In the genomic region with DNA sequence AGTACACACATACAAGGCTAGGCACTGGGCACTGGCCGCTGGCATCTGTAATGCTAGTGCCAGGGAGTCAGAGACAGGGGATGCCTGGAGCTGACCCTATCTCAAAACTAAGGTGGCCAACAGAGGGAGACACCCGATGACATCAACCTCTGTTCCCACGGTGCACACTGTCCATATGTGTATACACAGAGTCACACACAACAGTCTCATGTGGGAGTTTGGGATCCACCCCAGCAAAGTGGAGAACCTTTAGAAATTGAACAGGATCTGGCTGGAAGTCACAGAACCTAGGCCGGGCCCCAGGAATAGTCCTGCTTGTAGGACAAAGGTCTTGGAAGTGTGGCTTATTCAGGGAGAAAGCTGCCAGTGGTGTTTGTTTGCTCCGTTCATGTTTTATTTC, we compare ENCODE assay signal across 15 mouse cellular contexts. TPM values are rescaled to one million over a fixed set of nuclear protein-coding genes. Genes with fewer than 3 reads are reported as not detected.
DNase-seq lines count a peak whose midpoint lies in the region; ATAC-seq and TF ChIP-seq lines count a peak whose summit lies in the region.
"Had no signal": no experiment of that assay in that cellular context is flagged by ENCODE, and none has a peak within 500 bp of the region (broad histone marks: within the 10 kb centered on the region; RNA-seq: fewer than 3 reads in every experiment).

No protein-coding gene starts in this region.

- TF ChIP-seq CTCF in kidney, adult 2 months (conservative IDR thresholded peaks at IDR 0.05; ENCODE audit: insufficient read depth, insufficient read length, low read depth, low read length): no peak

- peaks cover 34% of the 10 kb centered on the region for H3K4me1 ChIP-seq in forebrain, embryonic 16.5 days (replicated peaks; ENCODE audit: control insufficient read depth, insufficient read depth, low read length)
- H3K4me1 ChIP-seq in forebrain, embryonic 11.5 days (replicated peaks; ENCODE audit: control insufficient read depth, insufficient read depth, low read length): peaks cover 7% of the 10 kb centered on the region; the same call in 1 of the 2 replicates
- peaks cover 39% of the 10 kb centered on the region for H3K4me1 ChIP-seq in midbrain, embryonic 10.5 days
- H3K4me1 ChIP-seq in midbrain, embryonic 16.5 days (ENCODE audit: control insufficient read depth, insufficient read depth, low read length): peaks cover 28% of the 10 kb centered on the region
- peaks cover 40% of the 10 kb centered on the region for H3K4me1 ChIP-seq in neural tube, embryonic 15.5 days
- H3K4me1 ChIP-seq in kidney, adult 2 months (ENCODE audit: control insufficient read depth, insufficient read depth, low read length): no peaks in the 10 kb centered on the region
- H3K4me1 ChIP-seq: lung, embryonic 15.5 days had no signal

- H3K4me2 ChIP-seq in forebrain, embryonic 16.5 days (ENCODE audit: low read length): peak overlapping the region; percentile 37
- no peak overlapping the region for H3K4me2 ChIP-seq in forebrain, embryonic 11.5 days (ENCODE audit: low read depth, low read length, severe bottlenecking)
- no peak overlapping the region for H3K4me2 ChIP-seq in midbrain, embryonic 16.5 days (ENCODE audit: low read length)
- H3K4me2 ChIP-seq in neural tube, embryonic 15.5 days: no peak overlapping the region; the same call in 1 of the 2 replicates
- H3K4me2 ChIP-seq: heart, embryonic 13.5 days; liver, embryonic 12.5 days; lung, embryonic 15.5 days had no signal

- H3K9me3 ChIP-seq in forebrain, embryonic 16.5 days (ENCODE audit: control insufficient read depth, low read length): no peaks in the 10 kb centered on the region
- no peaks in the 10 kb centered on the region for H3K9me3 ChIP-seq in forebrain, embryonic 11.5 days (ENCODE audit: control insufficient read depth, low read length)
- H3K9me3 ChIP-seq in midbrain, embryonic 10.5 days (replicated peaks): no peaks in the 10 kb centered on the region
- no peaks in the 10 kb centered on the region for H3K9me3 ChIP-seq in midbrain, embryonic 16.5 days (replicated peaks; ENCODE audit: control insufficient read depth, low read length, poor library complexity, severe bottlenecking)
- no peaks in the 10 kb centered on the region for H3K9me3 ChIP-seq in neural tube, embryonic 15.5 days (replicated peaks)
- H3K9me3 ChIP-seq: heart, embryonic 13.5 days; liver, embryonic 12.5 days; lung, embryonic 15.5 days had no signal

- H3K4me3 ChIP-seq in forebrain, embryonic 16.5 days (replicated peaks; ENCODE audit: low read length): no peak overlapping the region
- no peak overlapping the region for H3K4me3 ChIP-seq in forebrain, embryonic 11.5 days (ENCODE audit: low read depth, low read length)
- H3K4me3 ChIP-seq in midbrain, embryonic 10.5 days: peak overlapping the region; percentile 7; the same call in 1 of the 2 replicates
- H3K4me3 ChIP-seq in midbrain, embryonic 16.5 days (ENCODE audit: low read depth, low read length): no peak overlapping the region
- H3K4me3 ChIP-seq in neural tube, embryonic 15.5 days (replicated peaks): no peak overlapping the region
- no peak overlapping the region for H3K4me3 ChIP-seq in kidney, adult 2 months (ENCODE audit: insufficient read depth, low read depth, low read length)
- H3K4me3 ChIP-seq: heart, embryonic 13.5 days; liver, embryonic 12.5 days; lung, embryonic 15.5 days had no signal

- WGBS in forebrain, embryonic 16.5 days: 87% methylated on average over 5 of the region's 5 CpGs
- 92% methylated on average over 5 of the region's 5 CpGs for WGBS in forebrain, embryonic 11.5 days
- 94% methylated on average over 5 of the region's 5 CpGs for WGBS in midbrain, embryonic 10.5 days
- WGBS in midbrain, embryonic 16.5 days: 91% methylated on average over 5 of the region's 5 CpGs
- WGBS in neural tube, embryonic 15.5 days: 91% methylated on average over 5 of the region's 5 CpGs
- WGBS in kidney, adult 2 months: 82% methylated on average over 5 of the region's 5 CpGs

- TF ChIP-seq POLR2A in kidney, adult 2 months (IDR thresholded peaks at IDR 0.05; ENCODE audit: low read depth, low read length): no peak

- ATAC-seq in forebrain, embryonic 16.5 days: no peak
- ATAC-seq in forebrain, embryonic 11.5 days (replicated peaks; ENCODE audit: low FRiP score): no peak
- no peak for ATAC-seq in midbrain, embryonic 16.5 days
- no peak for ATAC-seq in neural tube, embryonic 15.5 days (ENCODE audit: low FRiP score)
- ATAC-seq: liver, embryonic 12.5 days had no signal

- no peaks in the 10 kb centered on the region for H3K27me3 ChIP-seq in forebrain, embryonic 16.5 days (replicated peaks; ENCODE audit: control insufficient read depth, insufficient read depth, low read length)
- H3K27me3 ChIP-seq in forebrain, embryonic 11.5 days (ENCODE audit: control insufficient read depth, insufficient read depth, low read length): no peaks in the 10 kb centered on the region
- no peaks in the 10 kb centered on the region for H3K27me3 ChIP-seq in midbrain, embryonic 10.5 days (ENCODE audit: low read depth, poor library complexity, severe bottlenecking)
- H3K27me3 ChIP-seq in midbrain, embryonic 16.5 days (ENCODE audit: control insufficient read depth, insufficient read depth, low read depth, low read length): no peaks in the 10 kb centered on the region
- no peaks in the 10 kb centered on the region for H3K27me3 ChIP-seq in neural tube, embryonic 15.5 days (replicated peaks)
- H3K27me3 ChIP-seq in kidney, adult 2 months (replicated peaks; ENCODE audit: control insufficient read depth, insufficient read depth, low read length): no peaks in the 10 kb centered on the region
- H3K27me3 ChIP-seq: heart, embryonic 13.5 days; lung, embryonic 15.5 days had no signal

- no peak for DNase-seq in forebrain, embryonic 11.5 days (ENCODE audit: low spot score)
- DNase-seq in midbrain, embryonic 10.5 days (ENCODE audit: low spot score): no peak
- peak; percentile 71 for DNase-seq in cerebellum, adult 9-10 months
- DNase-seq in kidney, adult 2 months: no peak
- DNase-seq: adrenal gland, postnatal 25 days; retina, postnatal 1 day; thymus, adult 2 months had no signal

- H3K27ac ChIP-seq in forebrain, embryonic 16.5 days (ENCODE audit: low read length): no peak overlapping the region
- no peak overlapping the region for H3K27ac ChIP-seq in forebrain, embryonic 11.5 days (ENCODE audit: low read depth, low read length)
- no peak overlapping the region for H3K27ac ChIP-seq in midbrain, embryonic 10.5 days (replicated peaks)
- no peak overlapping the region for H3K27ac ChIP-seq in midbrain, embryonic 16.5 days (ENCODE audit: low read length)
- no peak overlapping the region for H3K27ac ChIP-seq in neural tube, embryonic 15.5 days (replicated peaks)
- H3K27ac ChIP-seq in kidney, adult 2 months (ENCODE audit: insufficient read depth, low read depth, low read length): no peak overlapping the region
- H3K27ac ChIP-seq: heart, embryonic 13.5 days; liver, embryonic 12.5 days; lung, embryonic 15.5 days; macrophage had no signal

- peaks cover 30% of the 10 kb centered on the region for H3K36me3 ChIP-seq in forebrain, embryonic 16.5 days (ENCODE audit: control insufficient read depth, insufficient read depth)
- H3K36me3 ChIP-seq in forebrain, embryonic 11.5 days (ENCODE audit: control insufficient read depth, insufficient read depth, low read length): peaks cover 11% of the 10 kb centered on the region
- H3K36me3 ChIP-seq in midbrain, embryonic 10.5 days: peaks cover 67% of the 10 kb centered on the region
- peaks cover 32% of the 10 kb centered on the region for H3K36me3 ChIP-seq in midbrain, embryonic 16.5 days (ENCODE audit: control insufficient read depth, insufficient read depth, low read length)
- peaks cover 58% of the 10 kb centered on the region for H3K36me3 ChIP-seq in neural tube, embryonic 15.5 days
- no peaks in the 10 kb centered on the region for H3K36me3 ChIP-seq in kidney, adult 2 months (ENCODE audit: control insufficient read depth, insufficient read depth, low read length)
- H3K36me3 ChIP-seq: liver, embryonic 12.5 days had no signal

- H3K9ac ChIP-seq in forebrain, embryonic 16.5 days (replicated peaks; ENCODE audit: low read depth, low read length): no peak overlapping the region
- no peak overlapping the region for H3K9ac ChIP-seq in forebrain, embryonic 11.5 days (ENCODE audit: low read length)
- no peak overlapping the region for H3K9ac ChIP-seq in midbrain, embryonic 16.5 days (ENCODE audit: low read depth, low read length)
- 0 out of 2 replicates have a peak overlapping the region, but pooled peaks have one; percentile 5 for H3K9ac ChIP-seq in neural tube, embryonic 15.5 days (replicated peaks)
- H3K9ac ChIP-seq: liver, embryonic 12.5 days; lung, embryonic 15.5 days had no signal

RNA-seq across cellular contexts. Expression of gene Clip3, which starts 2.8 kb away (rescaled TPM):
- 129 and 145 TPM in 2 replicates for polyA plus RNA-seq in forebrain, embryonic 16.5 days (2015; fragmentation: Nextera tagmentation; extraction: Ambion mirVana)
- 98.8 and 110 TPM in 2 replicates for polyA plus RNA-seq in forebrain, embryonic 11.5 days (2014; fragmentation: Nextera tagmentation; extraction: Ambion mirVana)
- polyA plus RNA-seq in midbrain, embryonic 10.5 days (2016; fragmentation: Nextera tagmentation; extraction: Ambion mirVana): 54.9 and 76.3 TPM in 2 replicates
- 100 and 124 TPM in 2 replicates for polyA plus RNA-seq in midbrain, embryonic 16.5 days (2015; fragmentation: Nextera tagmentation; extraction: Ambion mirVana)
- 82.4 and 89.7 TPM in 2 replicates for polyA plus RNA-seq in neural tube, embryonic 15.5 days (2015; fragmentation: Nextera tagmentation; extraction: Ambion mirVana)
- polyA plus RNA-seq in kidney, adult 2 months (2012; rRNA removed): 4.2 and 4.9 TPM in 2 replicates
- polyA plus RNA-seq: macrophage had no signal

RNA-seq across cellular contexts. Expression of gene Wdr62, which starts 14.1 kb away (rescaled TPM):
- polyA plus RNA-seq in forebrain, embryonic 16.5 days (2015; fragmentation: Nextera tagmentation; extraction: Ambion mirVana): 6.2 and 8.2 TPM in 2 replicates
- polyA plus RNA-seq in forebrain, embryonic 11.5 days (2014; fragmentation: Nextera tagmentation; extraction: Ambion mirVana): 21.7 and 26.4 TPM in 2 replicates
- polyA plus RNA-seq in midbrain, embryonic 10.5 days (2016; fragmentation: Nextera tagmentation; extraction: Ambion mirVana): 18.0 and 21.6 TPM in 2 replicates
- polyA plus RNA-seq in midbrain, embryonic 16.5 days (2015; fragmentation: Nextera tagmentation; extraction: Ambion mirVana): 3.8 and 4.0 TPM in 2 replicates
- polyA plus RNA-seq in neural tube, embryonic 15.5 days (2015; fragmentation: Nextera tagmentation; extraction: Ambion mirVana): 2.6 and 5.5 TPM in 2 replicates
- 5.8 and 7.2 TPM in 2 replicates for polyA plus RNA-seq in kidney, adult 2 months (2012; rRNA removed)

RNA-seq across cellular contexts. Expression of gene Alkbh6, which starts 14.2 kb away (rescaled TPM):
- polyA plus RNA-seq in forebrain, embryonic 16.5 days (2015; fragmentation: Nextera tagmentation; extraction: Ambion mirVana): 93.6 and 104 TPM in 2 replicates
- polyA plus RNA-seq in forebrain, embryonic 11.5 days (2014; fragmentation: Nextera tagmentation; extraction: Ambion mirVana): 71.3 and 83.8 TPM in 2 replicates
- polyA plus RNA-seq in midbrain, embryonic 10.5 days (2016; fragmentation: Nextera tagmentation; extraction: Ambion mirVana): 95.4 and 96.9 TPM in 2 replicates
- polyA plus RNA-seq in midbrain, embryonic 16.5 days (2015; fragmentation: Nextera tagmentation; extraction: Ambion mirVana): 120 and 127 TPM in 2 replicates
- polyA plus RNA-seq in neural tube, embryonic 15.5 days (2015; fragmentation: Nextera tagmentation; extraction: Ambion mirVana): 131 and 141 TPM in 2 replicates
- 99.0 and 122 TPM in 2 replicates for polyA plus RNA-seq in kidney, adult 2 months (2012; rRNA removed)

RNA-seq across cellular contexts. Expression of gene Thap8, which starts 14.4 kb away (rescaled TPM):
- polyA plus RNA-seq in forebrain, embryonic 16.5 days (2015; fragmentation: Nextera tagmentation; extraction: Ambion mirVana): 0.36 and 0.42 TPM in 2 replicates
- polyA plus RNA-seq in forebrain, embryonic 11.5 days (2014; fragmentation: Nextera tagmentation; extraction: Ambion mirVana): 0.13 and 0.56 TPM in 2 replicates
- polyA plus RNA-seq in midbrain, embryonic 10.5 days (2016; fragmentation: Nextera tagmentation; extraction: Ambion mirVana): 0.32 and 0.55 TPM in 2 replicates
- polyA plus RNA-seq in midbrain, embryonic 16.5 days (2015; fragmentation: Nextera tagmentation; extraction: Ambion mirVana): 0.51 and 1.3 TPM in 2 replicates
- 0.86 and 0.93 TPM in 2 replicates for polyA plus RNA-seq in neural tube, embryonic 15.5 days (2015; fragmentation: Nextera tagmentation; extraction: Ambion mirVana)
- polyA plus RNA-seq in kidney, adult 2 months (2012; rRNA removed): 0.11 TPM in 1 of 2 replicates, not detected in the other
- polyA plus RNA-seq: large intestine, adult 2 months; liver, embryonic 12.5 days had no signal

RNA-seq across cellular contexts. Expression of gene Syne4, which starts 20.3 kb away (rescaled TPM):
- 8.5 and 11.7 TPM in 2 replicates for polyA plus RNA-seq in forebrain, embryonic 16.5 days (2015; fragmentation: Nextera tagmentation; extraction: Ambion mirVana)
- 29.2 and 30.2 TPM in 2 replicates for polyA plus RNA-seq in forebrain, embryonic 11.5 days (2014; fragmentation: Nextera tagmentation; extraction: Ambion mirVana)
- polyA plus RNA-seq in midbrain, embryonic 10.5 days (2016; fragmentation: Nextera tagmentation; extraction: Ambion mirVana): 13.7 and 14.8 TPM in 2 replicates
- 13.4 and 16.0 TPM in 2 replicates for polyA plus RNA-seq in midbrain, embryonic 16.5 days (2015; fragmentation: Nextera tagmentation; extraction: Ambion mirVana)
- 18.9 and 24.7 TPM in 2 replicates for polyA plus RNA-seq in neural tube, embryonic 15.5 days (2015; fragmentation: Nextera tagmentation; extraction: Ambion mirVana)
- 162 and 170 TPM in 2 replicates for polyA plus RNA-seq in kidney, adult 2 months (2012; rRNA removed)
